Mouse (Mus musculus) heart, postnatal 0 days (tissue): Measurements from ENCODE around the gene Asap2.
A peak's percentile ranks its signal among the peaks of the same experiment; 100 is the strongest.

Experiments used
- CTCF ChIP-seq: IDR thresholded peaks from 2 replicates; pipeline ENCODE4 v1.5.1; 2016; ENCODE audit warnings: antibody characterized with exemption, control low read depth, low read depth
- EP300 ChIP-seq: IDR thresholded peaks from 2 replicates; pipeline ENCODE4 v1.6.1; 2016; ENCODE audit warnings: antibody characterized with exemption, low read depth

DNA sequence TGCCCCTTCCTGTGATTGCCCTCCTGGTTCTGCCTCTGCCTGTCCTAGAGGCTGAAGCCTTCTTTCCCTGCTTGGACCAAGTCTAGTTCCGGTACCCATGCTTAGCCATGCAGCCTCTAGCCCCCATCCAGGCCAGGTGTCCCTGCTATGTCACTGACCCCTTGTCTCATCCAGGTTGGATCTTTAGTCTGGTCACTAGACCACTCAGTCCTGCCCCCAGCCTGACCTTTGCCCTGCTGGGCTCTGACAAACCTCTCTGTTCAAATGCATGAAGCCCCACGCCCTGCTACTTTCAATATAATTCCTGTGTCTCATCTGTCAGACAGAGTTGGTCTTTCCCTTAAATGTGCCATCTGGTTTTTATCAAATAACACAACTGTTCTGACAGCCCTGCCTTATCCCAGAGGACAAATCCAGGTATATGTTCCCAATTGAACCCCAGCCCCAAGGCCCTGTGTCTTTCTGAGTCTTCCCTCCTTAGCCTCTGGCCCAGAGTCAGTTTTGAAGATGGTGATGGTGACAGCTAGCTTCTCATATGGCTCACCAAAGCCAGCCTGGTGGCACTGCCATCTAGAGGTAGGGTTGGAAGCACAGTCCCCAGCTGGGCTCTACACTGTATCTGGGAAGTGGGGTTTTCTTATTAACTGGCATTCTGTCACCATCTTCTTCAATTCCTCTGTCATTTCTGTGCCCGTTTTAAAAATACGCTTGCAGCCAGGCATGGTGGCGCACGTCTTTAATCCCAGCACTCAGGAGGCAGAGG lies 270.4 kb downstream of the Asap2 start:
- TF ChIP-seq CTCF (peak; percentile 48), EP300 (no peak)
